Mouse (Mus musculus) hindbrain, postnatal 0 days (tissue): Measurements from ENCODE around the gene Zfp106. TPM values are rescaled to one million over a fixed set of nuclear protein-coding genes. Genes with fewer than 3 reads are reported as not detected.

Experiments used
- ATAC-seq: fragments of 200-750 bp; cut with Nextera tagmentation; 2 replicates; pipeline ENCODE4 v1.8.0; 2017; ENCODE audit warnings: mild to moderate bottlenecking, moderate TSS enrichment, moderate library complexity
- DNase-seq: peaks from one replicate; pipeline ENCODE4 v3.0.0-alpha.2; 2015; ENCODE audit warnings: low spot score
- H3K27ac ChIP-seq: fragments of 300-500 bp; sonication (generic); 2 replicates; pipeline ENCODE4 v1.5.1; 2014; ENCODE audit warnings: mild to moderate bottlenecking
- H3K27me3 ChIP-seq: fragments of 300-500 bp; sonication (generic); 2 replicates; pipeline ENCODE4 v1.6.1; 2014; ENCODE audit warnings: low read length, mixed read lengths; ENCODE audit not compliant: insufficient read depth
- H3K36me3 ChIP-seq: fragments of 300-500 bp; sonication (generic); 2 replicates; pipeline ENCODE4 v1.6.1; 2014; ENCODE audit warnings: low read length, mixed read lengths; ENCODE audit not compliant: insufficient read depth
- H3K4me1 ChIP-seq: fragments of 300-500 bp; sonication (generic); 2 replicates; pipeline ENCODE4 v1.6.1; 2014; ENCODE audit warnings: antibody characterized with exemption, low read length, mixed read lengths; ENCODE audit not compliant: insufficient read depth
- H3K4me2 ChIP-seq: fragments of 300-500 bp; sonication (generic); 2 replicates; pipeline ENCODE4 v1.6.1; 2014; ENCODE audit warnings: low read depth, mild to moderate bottlenecking, low read length, moderate library complexity, mixed read lengths
- H3K4me3 ChIP-seq: fragments of 300-500 bp; sonication (generic); 2 replicates; pipeline ENCODE4 v1.5.1; 2014; ENCODE audit warnings: low read length
- H3K9ac ChIP-seq: fragments of 300-500 bp; sonication (generic); replicated peaks from 2 replicates; pipeline ENCODE4 v1.6.1; 2014; ENCODE audit warnings: mild to moderate bottlenecking, low read length, moderate library complexity, mixed read lengths
- H3K9me3 ChIP-seq: fragments of 300-500 bp; sonication (generic); 2 replicates; pipeline ENCODE4 v1.6.1; 2016; ENCODE audit warnings: low read length, mixed read lengths
- CTCF ChIP-seq: IDR thresholded peaks from 2 replicates; pipeline ENCODE4 v1.5.1; 2016; ENCODE audit warnings: antibody characterized with exemption, control low read depth, low read depth
- WGBS: fragments of 180-500 bp; shearing (Covaris S2); extraction: QIAGEN DNeasy Blood & Tissue Kit; methylation state at CpG from one replicate; pipeline ENCODE4 v1.1.7; 2014; 5-methylcytosine and 5-hydroxymethylcytosine counted together
- polyA plus RNA-seq: library from polyadenylated mRNA; unstranded; fragments of >200 nt; fragmentation: Nextera tagmentation; extraction: Ambion mirVana; gene quantifications from 2 replicates; pipeline ENCODE4 v1.2.1, GENCODE M21; 2015
- total RNA-seq: library from RNA; depleted of rRNA; stranded (reverse); fragments of >200 nt; gene quantifications from 2 replicates; pipeline ENCODE4 v1.2.3, GENCODE M21; 2014

Zfp106 gene
- total and polyA plus RNA-seq, 2 experiments from 2014 or later, result 41.6 to 58.9 TPM

DNA sequence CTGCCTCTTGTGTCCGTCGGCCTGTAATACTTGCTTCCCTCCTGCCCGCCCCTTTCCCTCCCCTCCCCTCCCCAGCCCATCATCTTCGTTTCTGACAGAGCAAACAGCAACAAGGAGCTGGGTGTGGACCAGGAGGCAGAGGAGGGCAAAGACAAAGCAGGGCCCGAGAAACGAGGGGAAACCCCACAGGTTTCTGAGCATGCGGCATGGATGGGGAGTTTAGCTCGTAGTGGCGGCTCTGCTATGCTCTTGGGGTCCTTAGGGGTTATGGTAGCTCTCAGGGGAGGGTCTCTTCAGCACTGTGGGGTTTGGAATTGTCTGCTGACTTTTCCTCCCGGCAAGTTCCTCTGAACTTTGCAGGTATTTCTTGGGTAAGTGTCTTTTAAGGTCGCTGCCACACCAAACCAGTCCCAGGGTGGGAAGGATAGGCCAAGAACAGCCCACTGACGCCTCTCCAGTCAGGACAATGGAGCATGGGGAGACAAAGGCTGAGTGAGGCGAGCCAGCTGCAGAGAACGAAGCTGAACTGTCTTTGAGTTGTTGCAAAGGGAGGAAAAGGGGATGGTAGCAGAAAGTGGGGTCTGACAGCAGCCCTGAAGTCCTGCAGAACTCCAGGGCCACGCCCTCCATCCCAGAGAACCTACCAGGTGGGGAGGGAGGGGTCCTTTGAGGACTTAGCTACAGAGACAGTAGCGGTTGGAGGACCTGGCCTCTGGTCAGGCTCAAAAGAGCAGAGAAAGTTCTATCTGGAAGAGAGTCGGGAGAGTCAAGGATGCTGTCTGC lies 62.3 kb downstream of the Zfp106 start:
- no peak overlapping the region for H3K4me2 ChIP-seq
- no peak for DNase-seq
- peaks cover 11% of the 10 kb centered on the region; the same call in 1 of the 2 replicates for H3K36me3 ChIP-seq
- H3K9me3 ChIP-seq, result no peaks in the 10 kb centered on the region
- H3K27me3 ChIP-seq, result no peaks in the 10 kb centered on the region
- 33% methylated on average over 17 of the region's 17 CpGs for WGBS
- H3K4me1 ChIP-seq, result no peaks in the 10 kb centered on the region
- no peak for TF ChIP-seq CTCF
- no peak for ATAC-seq
- no peak overlapping the region for H3K27ac ChIP-seq
- H3K4me3 ChIP-seq, result no peak overlapping the region
- H3K9ac ChIP-seq, result no peak overlapping the region

DNA sequence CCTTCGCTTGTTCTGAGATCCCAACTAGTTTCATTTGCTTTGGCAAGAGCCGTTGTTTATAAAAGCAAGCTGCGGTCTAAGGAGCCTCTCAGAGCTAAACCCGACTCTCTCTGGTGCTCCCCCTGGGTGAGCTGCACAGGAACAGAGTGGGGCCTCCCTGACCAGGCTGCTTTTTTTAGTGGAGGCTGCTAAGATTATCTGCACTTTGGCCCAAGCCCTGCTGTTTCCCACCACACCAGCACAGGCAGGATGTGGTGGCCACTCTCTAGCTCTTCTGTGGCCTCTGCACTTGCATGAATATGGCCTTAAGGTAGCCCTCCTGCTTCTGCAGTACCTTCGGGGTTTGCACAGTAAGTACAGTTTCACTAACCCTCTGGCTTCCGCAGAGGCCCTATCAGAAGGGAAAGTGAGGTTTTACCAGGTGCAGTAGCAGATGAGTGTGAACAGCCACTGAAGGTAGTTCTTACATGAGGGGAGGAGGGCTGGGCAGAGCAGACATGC lies 63.6 kb downstream of the Zfp106 start:
- no peak overlapping the region for H3K4me2 ChIP-seq
- H3K36me3 ChIP-seq, result no peaks in the 10 kb centered on the region; the same call in 1 of the 2 replicates
- H3K27ac ChIP-seq, result no peak overlapping the region
- no peak overlapping the region for H3K4me3 ChIP-seq
- WGBS, result 69% methylated on average over 6 of the region's 6 CpGs
- TF ChIP-seq CTCF, result no peak
- DNase-seq (no peak), ATAC-seq (no peak)
- no peaks in the 10 kb centered on the region for H3K4me1 ChIP-seq
- H3K9me3 ChIP-seq, result no peaks in the 10 kb centered on the region
- H3K9ac ChIP-seq, result no peak overlapping the region
- H3K27me3 ChIP-seq, result no peaks in the 10 kb centered on the region

DNA sequence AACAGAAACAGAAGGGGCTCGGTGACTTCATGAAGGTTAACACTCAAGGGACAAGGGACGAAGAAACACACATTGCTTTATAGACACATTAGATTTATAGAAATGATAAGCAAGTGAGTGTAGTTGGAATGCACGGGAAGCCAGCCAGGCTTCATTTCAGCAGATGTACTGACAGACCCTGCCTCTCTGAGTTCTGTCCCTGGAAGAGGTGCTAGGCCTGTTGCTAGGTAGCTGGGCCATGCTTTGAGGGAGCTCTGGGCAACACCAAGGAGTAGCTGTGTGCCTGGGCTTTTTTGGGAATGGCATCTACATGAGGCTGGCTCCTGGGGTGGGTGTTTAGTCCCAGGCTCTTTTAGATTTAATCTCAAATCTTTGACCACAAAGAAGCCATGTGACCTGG lies 67.1 kb downstream of the Zfp106 start:
- no peak for ATAC-seq
- Histone ChIP-seq H3K27me3 (no peaks in the 10 kb centered on the region), H3K4me1 (no peaks in the 10 kb centered on the region), H3K36me3 (no peaks in the 10 kb centered on the region), H3K9me3 (no peaks in the 10 kb centered on the region), H3K4me3 (no peak overlapping the region), H3K27ac (no peak overlapping the region), H3K4me2 (no peak overlapping the region), H3K9ac (no peak overlapping the region)
- TF ChIP-seq CTCF, result no peak
- DNase-seq, result no peak
- WGBS, result 73% methylated on average over 3 of the region's 3 CpGs

DNA sequence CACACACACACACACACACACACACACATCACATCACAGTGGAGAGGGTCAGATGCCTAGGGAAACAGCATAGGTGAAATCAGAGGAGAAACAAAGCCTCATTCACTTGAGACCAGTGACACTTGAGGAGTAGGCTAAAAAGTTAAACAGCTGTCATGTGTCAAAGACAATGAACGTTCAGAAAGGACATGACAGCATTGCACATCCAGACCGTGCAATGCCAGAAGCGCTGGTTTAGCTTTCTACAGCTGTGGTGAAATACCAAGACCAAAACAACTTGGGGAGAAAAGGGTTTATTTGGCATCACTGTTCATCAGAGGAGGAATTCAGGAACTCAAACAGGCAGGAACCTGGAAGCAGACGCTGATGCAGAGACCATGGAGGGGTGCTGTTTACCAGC lies 70.4 kb downstream of the Zfp106 start:
- H3K27me3 ChIP-seq, result no peaks in the 10 kb centered on the region
- H3K4me3 ChIP-seq, result no peak overlapping the region
- H3K4me1 ChIP-seq, result no peaks in the 10 kb centered on the region
- ATAC-seq (no peak), DNase-seq (no peak)
- no peaks in the 10 kb centered on the region for H3K36me3 ChIP-seq
- no peak overlapping the region for H3K9ac ChIP-seq
- no peak overlapping the region for H3K27ac ChIP-seq
- H3K9me3 ChIP-seq, result no peaks in the 10 kb centered on the region
- TF ChIP-seq CTCF, result no peak
- no peak overlapping the region for H3K4me2 ChIP-seq
- 59% methylated on average over 4 of the region's 4 CpGs for WGBS

DNA sequence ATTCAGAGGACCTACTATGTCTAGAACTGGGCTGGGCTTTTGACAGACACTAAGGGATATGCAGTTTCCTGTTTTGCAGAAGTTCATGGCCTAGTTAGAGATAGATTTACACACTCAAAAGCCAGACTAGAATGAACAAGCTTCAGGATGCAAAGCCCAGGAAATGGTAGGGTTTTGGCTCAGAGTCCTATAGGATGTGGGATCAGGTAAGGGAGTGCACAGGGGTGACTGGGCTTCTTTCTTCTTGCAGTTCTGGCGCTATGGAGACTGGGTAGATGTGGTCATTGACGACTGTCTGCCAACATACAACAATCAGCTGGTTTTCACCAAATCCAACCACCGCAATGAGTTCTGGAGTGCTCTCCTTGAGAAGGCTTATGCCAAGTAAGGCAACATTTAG lies 79.4 kb downstream of the Zfp106 start:
- ATAC-seq, result no peak
- Histone ChIP-seq H3K27ac (no peak overlapping the region), H3K27me3 (no peaks in the 10 kb centered on the region), H3K9me3 (no peaks in the 10 kb centered on the region), H3K4me3 (no peak overlapping the region), H3K4me2 (no peak overlapping the region), H3K36me3 (no peaks in the 10 kb centered on the region), H3K9ac (no peak overlapping the region), H3K4me1 (no peaks in the 10 kb centered on the region)
- 87% methylated on average over 3 of the region's 3 CpGs for WGBS
- no peak for DNase-seq
- TF ChIP-seq CTCF, result no peak

DNA sequence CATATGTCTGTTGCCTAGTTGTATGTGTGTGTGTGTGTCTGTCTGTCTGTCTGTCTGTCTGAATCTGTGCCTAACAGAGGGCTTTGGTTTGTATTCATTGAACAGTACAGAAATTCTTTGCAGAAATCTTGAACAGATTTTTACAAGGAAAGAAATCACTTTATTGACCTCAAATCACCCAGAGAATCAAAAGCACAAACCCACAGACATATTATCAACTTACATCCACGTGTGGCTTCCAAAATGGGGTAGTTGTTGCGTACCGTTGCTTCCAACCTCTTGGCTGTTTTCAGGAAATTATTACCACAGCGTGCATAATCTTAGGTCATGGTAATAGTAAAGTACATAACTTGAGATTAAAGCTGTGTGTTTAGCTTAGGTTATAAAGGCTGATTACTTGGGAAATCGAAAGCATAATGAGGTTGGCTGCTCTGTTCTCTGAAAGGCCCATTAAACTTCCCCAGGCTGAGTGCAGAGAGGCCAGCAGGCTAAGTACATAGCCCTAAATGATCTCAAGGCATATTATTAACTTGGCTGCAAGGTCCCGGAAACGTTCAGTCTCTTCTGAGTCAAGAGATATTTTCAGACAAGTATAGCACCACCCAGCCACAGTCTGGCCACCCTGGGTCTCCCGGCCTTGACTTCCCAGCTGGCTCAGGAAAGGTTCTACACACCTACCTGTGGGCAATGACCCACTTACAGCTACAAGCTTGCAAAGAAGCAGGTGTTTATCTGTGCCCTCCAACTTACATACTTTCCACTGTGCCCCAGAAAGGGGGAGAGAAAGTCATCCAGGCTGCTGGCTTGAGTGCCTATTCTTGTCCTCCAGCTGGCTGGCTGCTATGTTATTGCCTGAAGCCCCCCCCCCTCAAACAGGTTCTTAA lies 80.9 kb downstream of the Zfp106 start:
- no peak for DNase-seq
- no peak overlapping the region for H3K4me3 ChIP-seq
- H3K4me1 ChIP-seq, result no peaks in the 10 kb centered on the region
- no peak overlapping the region for H3K9ac ChIP-seq
- no peaks in the 10 kb centered on the region for H3K9me3 ChIP-seq
- H3K4me2 ChIP-seq, result no peak overlapping the region
- WGBS, result 75% methylated on average over 8 of the region's 8 CpGs
- H3K27ac ChIP-seq, result no peak overlapping the region
- no peak for ATAC-seq
- no peak for TF ChIP-seq CTCF
- H3K36me3 ChIP-seq, result no peaks in the 10 kb centered on the region
- no peaks in the 10 kb centered on the region for H3K27me3 ChIP-seq

DNA sequence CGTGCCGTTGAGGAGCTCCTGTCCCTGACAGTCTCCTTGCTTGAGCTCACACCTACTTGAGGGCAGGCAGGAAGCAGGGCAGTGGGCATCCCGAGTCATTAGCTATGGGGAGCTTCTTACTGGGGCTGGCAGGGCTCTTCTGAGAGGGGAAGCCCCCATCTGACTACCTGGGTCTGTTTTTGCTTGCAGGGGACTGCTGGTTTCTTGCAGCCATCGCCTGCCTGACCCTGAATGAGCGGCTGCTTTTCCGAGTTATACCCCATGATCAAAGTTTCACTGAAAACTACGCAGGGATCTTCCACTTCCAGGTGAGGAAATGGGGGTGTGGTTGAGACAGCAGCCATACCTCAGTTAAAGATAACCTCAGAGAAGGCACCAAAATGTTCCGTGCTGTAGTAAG lies 81.7 kb downstream of the Zfp106 start:
- no peak overlapping the region for H3K9ac ChIP-seq
- no peak overlapping the region for H3K4me2 ChIP-seq
- H3K4me1 ChIP-seq, result no peaks in the 10 kb centered on the region
- no peak for TF ChIP-seq CTCF
- no peak for DNase-seq
- no peaks in the 10 kb centered on the region for H3K9me3 ChIP-seq
- H3K27ac ChIP-seq, result no peak overlapping the region
- no peak for ATAC-seq
- 80% methylated on average over 8 of the region's 8 CpGs for WGBS
- no peak overlapping the region for H3K4me3 ChIP-seq
- H3K36me3 ChIP-seq, result no peaks in the 10 kb centered on the region
- no peaks in the 10 kb centered on the region for H3K27me3 ChIP-seq
